Mouse (Mus musculus) embryonic fibroblast, embryonic 13.5 days (primary cell): Measurements from ENCODE around the gene Bfsp2.

Experiments
- CTCF ChIP-seq: IDR thresholded peaks from 2 replicates; pipeline ENCODE4 v1.5.1; 2011; ENCODE audit warnings: mild to moderate bottlenecking, control low read depth, low read length, moderate library complexity, borderline replicate concordance; ENCODE audit not compliant: insufficient read depth
- POLR2A ChIP-seq: IDR thresholded peaks from 2 replicates; pipeline ENCODE4 v1.6.1; 2011; ENCODE audit warnings: low read depth, mild to moderate bottlenecking, control low read depth, low read length, moderate library complexity

DNA sequence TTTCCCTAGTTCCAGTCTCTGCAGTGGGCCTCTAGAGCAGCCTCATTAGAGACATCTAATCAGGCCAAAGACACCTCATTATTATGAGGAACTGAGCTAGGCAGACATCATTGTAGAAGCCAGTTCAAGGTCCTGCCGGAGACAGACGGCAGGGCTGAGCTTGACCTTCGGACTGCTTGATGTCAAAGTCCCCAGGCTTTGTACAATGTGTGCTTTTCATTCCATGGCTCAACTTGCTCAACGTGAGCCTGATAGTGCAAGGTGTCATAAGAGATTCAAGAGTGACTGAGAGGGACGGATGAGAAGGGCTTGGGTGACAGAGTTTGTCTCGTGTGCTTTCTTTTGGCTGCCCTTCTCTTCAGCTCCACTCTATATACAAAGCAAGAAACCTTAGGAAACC lies 4.8 kb downstream of the Bfsp2 start:
- no peak for TF ChIP-seq CTCF
- no peak for TF ChIP-seq POLR2A
